Mouse (Mus musculus): ENCODE measurements around the gene Lrp2. TPM values are rescaled to one million over a fixed set of nuclear protein-coding genes. Genes with fewer than 3 reads are reported as not detected.

The Lrp2 gene
- total and polyA plus RNA-seq, 3 experiments, result 0.31 to 1.2 (median 0.84) TPM

DNA sequence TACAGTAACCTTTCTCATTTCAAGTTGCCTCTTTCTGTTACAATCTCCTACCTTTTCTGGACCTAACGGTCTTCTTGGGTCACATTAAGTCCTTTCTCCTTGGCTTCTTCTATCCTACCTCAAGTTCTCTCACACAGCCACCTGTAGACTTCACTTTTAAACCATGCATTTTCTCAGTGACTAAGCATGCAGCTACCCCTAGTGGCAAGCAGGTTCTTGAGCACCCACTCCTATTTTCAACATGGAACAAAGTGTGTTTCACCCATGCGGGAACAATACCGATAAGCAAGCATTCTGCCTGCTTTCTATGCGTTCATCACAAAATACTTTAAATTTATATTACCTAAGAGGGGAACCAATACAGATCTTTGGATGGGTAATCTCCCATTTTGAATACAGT, 92.7 kb downstream of the Lrp2 start:
- H3K9ac ChIP-seq (ENCODE audit: low read depth, low read length), result no peak overlapping the region
- H3K36me3 ChIP-seq (ENCODE audit: control insufficient read depth, insufficient read depth, low read length), result no peaks in the 10 kb centered on the region
- no peaks in the 10 kb centered on the region for H3K4me1 ChIP-seq (ENCODE audit: control insufficient read depth, insufficient read depth, low read length)
- peak; percentile 14; the same call in 1 of the 2 replicates for TF ChIP-seq CTCF (IDR thresholded peaks at IDR 0.05)
- no peak for TF ChIP-seq POLR2A (IDR thresholded peaks at IDR 0.05; ENCODE audit: insufficient read depth, low read depth, low read length)
- no peak for TF ChIP-seq EP300 (IDR thresholded peaks at IDR 0.05; ENCODE audit: insufficient read depth, low read depth, low read length)
- H3K27ac ChIP-seq, result no peak overlapping the region
- DNase-seq, result no peak
- WGBS, result 79% methylated on average over 4 of the region's 4 CpGs
- no peaks in the 10 kb centered on the region for H3K27me3 ChIP-seq (ENCODE audit: control insufficient read depth, insufficient read depth, low read length)
- no peak overlapping the region for H3K4me3 ChIP-seq
- intact Hi-C loops (cut with DNase I), result no loop called here
- no peaks in the 10 kb centered on the region for H3K79me2 ChIP-seq (replicated peaks; ENCODE audit: control insufficient read depth, insufficient read depth, low read length)

GRCm38 (mm10) chr2:69480965-69481364, 104.9 kb downstream of the Lrp2 start:
- H3K36me3 ChIP-seq (ENCODE audit: control insufficient read depth, insufficient read depth, low read length), result no peaks in the 10 kb centered on the region
- TF ChIP-seq CTCF (IDR thresholded peaks at IDR 0.05) (no peak), POLR2A (IDR thresholded peaks at IDR 0.05; ENCODE audit: insufficient read depth, low read depth, low read length) (no peak), EP300 (IDR thresholded peaks at IDR 0.05; ENCODE audit: insufficient read depth, low read depth, low read length) (no peak)
- H3K79me2 ChIP-seq (replicated peaks; ENCODE audit: control insufficient read depth, insufficient read depth, low read length), result no peaks in the 10 kb centered on the region
- intact Hi-C loops (cut with DNase I), result no loop called here
- no peak for DNase-seq
- H3K4me3 ChIP-seq, result no peak overlapping the region
- H3K4me1 ChIP-seq (ENCODE audit: control insufficient read depth, insufficient read depth, low read length), result no peaks in the 10 kb centered on the region
- WGBS, result 86% methylated on average over 7 of the region's 7 CpGs
- no peak overlapping the region for H3K9ac ChIP-seq (ENCODE audit: low read depth, low read length)
- no peaks in the 10 kb centered on the region for H3K27me3 ChIP-seq (ENCODE audit: control insufficient read depth, insufficient read depth, low read length)
- no peak overlapping the region for H3K27ac ChIP-seq

DNA sequence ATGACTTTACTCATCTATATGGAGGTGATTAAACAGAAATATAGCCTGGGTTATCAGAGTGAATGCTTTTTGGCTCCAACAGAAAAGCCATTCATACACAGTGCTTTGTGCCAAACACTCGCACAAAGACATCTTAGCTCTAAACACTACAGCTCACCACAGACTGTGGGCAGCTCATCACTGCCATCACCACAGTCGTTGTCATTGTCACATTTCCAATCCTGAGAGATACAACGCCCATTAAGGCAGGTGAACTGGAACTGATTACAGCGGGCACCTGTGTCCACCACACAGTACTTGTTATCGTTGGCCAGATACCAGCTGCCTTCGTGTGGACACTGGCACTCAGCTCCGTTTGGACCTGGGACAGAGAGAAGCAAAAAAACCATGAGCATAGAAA, 106.0 kb downstream of the Lrp2 start:
- no peak overlapping the region for H3K9ac ChIP-seq (ENCODE audit: low read depth, low read length)
- TF ChIP-seq POLR2A (IDR thresholded peaks at IDR 0.05; ENCODE audit: insufficient read depth, low read depth, low read length), result no peak
- no peak for TF ChIP-seq EP300 (IDR thresholded peaks at IDR 0.05; ENCODE audit: insufficient read depth, low read depth, low read length)
- no peak for TF ChIP-seq CTCF (IDR thresholded peaks at IDR 0.05)
- no peaks in the 10 kb centered on the region for H3K27me3 ChIP-seq (ENCODE audit: control insufficient read depth, insufficient read depth, low read length)
- no peak overlapping the region for H3K27ac ChIP-seq
- no peaks in the 10 kb centered on the region for H3K36me3 ChIP-seq (ENCODE audit: control insufficient read depth, insufficient read depth, low read length)
- no peak overlapping the region for H3K4me3 ChIP-seq
- no peak for DNase-seq
- intact Hi-C loops (cut with DNase I), result no loop called here
- WGBS, result 77% methylated on average over 7 of the region's 7 CpGs
- H3K79me2 ChIP-seq (replicated peaks; ENCODE audit: control insufficient read depth, insufficient read depth, low read length), result no peaks in the 10 kb centered on the region
- H3K4me1 ChIP-seq (ENCODE audit: control insufficient read depth, insufficient read depth, low read length), result no peaks in the 10 kb centered on the region

DNA sequence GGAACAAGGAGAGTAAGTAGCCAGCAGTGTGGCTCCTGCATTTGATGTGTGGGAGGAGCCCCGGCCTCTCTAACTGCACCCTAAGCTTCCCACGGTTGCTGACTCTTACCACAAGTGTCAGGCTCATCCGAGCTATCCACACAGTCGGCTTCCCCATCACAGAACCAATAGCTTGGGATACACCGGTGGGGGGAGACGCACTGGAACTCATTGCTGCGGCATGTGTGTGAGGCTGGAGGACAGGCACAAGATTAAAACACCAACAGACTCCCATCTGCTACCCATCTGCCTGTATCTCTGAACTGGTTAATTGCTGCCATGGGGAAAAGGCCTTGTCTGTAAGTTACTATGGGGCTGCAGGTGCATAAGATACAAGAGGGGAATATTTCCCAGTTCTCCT, 109.0 kb downstream of the Lrp2 start:
- no peak for DNase-seq
- no peaks in the 10 kb centered on the region for H3K79me2 ChIP-seq (replicated peaks; ENCODE audit: control insufficient read depth, insufficient read depth, low read length)
- TF ChIP-seq EP300 (IDR thresholded peaks at IDR 0.05; ENCODE audit: insufficient read depth, low read depth, low read length) (no peak), CTCF (IDR thresholded peaks at IDR 0.05) (no peak), POLR2A (IDR thresholded peaks at IDR 0.05; ENCODE audit: insufficient read depth, low read depth, low read length) (no peak)
- 72% methylated on average over 7 of the region's 7 CpGs for WGBS
- H3K4me1 ChIP-seq (ENCODE audit: control insufficient read depth, insufficient read depth, low read length), result no peaks in the 10 kb centered on the region
- H3K27ac ChIP-seq, result no peak overlapping the region
- H3K4me3 ChIP-seq, result no peak overlapping the region
- no peaks in the 10 kb centered on the region for H3K36me3 ChIP-seq (ENCODE audit: control insufficient read depth, insufficient read depth, low read length)
- H3K27me3 ChIP-seq (ENCODE audit: control insufficient read depth, insufficient read depth, low read length), result no peaks in the 10 kb centered on the region
- H3K9ac ChIP-seq (ENCODE audit: low read depth, low read length), result no peak overlapping the region
- intact Hi-C loops (cut with DNase I), result no loop called here

DNA sequence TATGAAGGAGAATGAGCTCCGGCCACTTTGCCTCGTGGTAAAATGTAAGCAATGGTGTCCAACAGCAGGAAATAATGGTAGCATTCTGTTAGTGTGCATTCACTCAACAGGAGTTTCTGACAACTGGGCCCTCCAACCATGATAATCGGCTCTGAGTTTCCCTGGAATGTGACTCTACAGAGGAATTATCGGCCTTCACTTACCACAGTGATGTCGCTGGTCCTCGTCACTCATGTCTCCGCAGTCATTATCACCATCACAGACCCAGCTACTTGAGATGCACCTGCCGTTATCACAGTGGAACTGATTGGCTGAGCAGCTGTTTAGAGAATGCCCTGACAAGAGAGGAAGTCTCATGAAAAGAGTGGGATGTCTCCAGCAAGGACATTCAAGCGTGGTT, 110.7 kb downstream of the Lrp2 start:
- H3K27ac ChIP-seq, result no peak overlapping the region
- WGBS, result 39% methylated on average over 9 of the region's 9 CpGs
- no peaks in the 10 kb centered on the region for H3K36me3 ChIP-seq (ENCODE audit: control insufficient read depth, insufficient read depth, low read length)
- no peak for TF ChIP-seq POLR2A (IDR thresholded peaks at IDR 0.05; ENCODE audit: insufficient read depth, low read depth, low read length)
- TF ChIP-seq CTCF (IDR thresholded peaks at IDR 0.05), result no peak
- TF ChIP-seq EP300 (IDR thresholded peaks at IDR 0.05; ENCODE audit: insufficient read depth, low read depth, low read length), result no peak
- H3K79me2 ChIP-seq (replicated peaks; ENCODE audit: control insufficient read depth, insufficient read depth, low read length), result no peaks in the 10 kb centered on the region
- H3K4me1 ChIP-seq (ENCODE audit: control insufficient read depth, insufficient read depth, low read length), result no peaks in the 10 kb centered on the region
- H3K9ac ChIP-seq (ENCODE audit: low read depth, low read length), result no peak overlapping the region
- H3K27me3 ChIP-seq (ENCODE audit: control insufficient read depth, insufficient read depth, low read length), result no peaks in the 10 kb centered on the region
- intact Hi-C loops (cut with DNase I), result no loop called here
- H3K4me3 ChIP-seq, result no peak overlapping the region
- no peak for DNase-seq

DNA sequence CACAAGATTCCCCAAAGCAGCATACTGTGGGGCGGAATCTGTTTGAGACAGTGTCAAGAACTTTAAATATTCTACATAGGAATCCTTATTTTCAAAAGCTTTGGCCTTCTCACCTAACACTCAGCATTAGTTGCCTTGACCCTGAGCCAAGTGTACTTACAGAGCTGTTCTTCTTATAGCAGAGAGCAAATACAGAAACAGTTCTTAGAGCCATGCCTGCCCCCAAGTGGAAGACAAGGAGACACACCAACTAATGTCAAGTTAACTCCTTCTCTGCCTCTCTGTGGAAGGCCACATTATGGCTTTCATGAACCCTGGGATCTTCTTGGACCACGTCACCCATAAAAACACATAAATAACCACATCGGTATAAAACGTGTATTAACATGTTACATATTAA, 114.0 kb downstream of the Lrp2 start:
- H3K27me3 ChIP-seq (ENCODE audit: control insufficient read depth, insufficient read depth, low read length), result no peaks in the 10 kb centered on the region
- no peak overlapping the region for H3K9ac ChIP-seq (ENCODE audit: low read depth, low read length)
- no peak for DNase-seq
- TF ChIP-seq CTCF (IDR thresholded peaks at IDR 0.05) (no peak), POLR2A (IDR thresholded peaks at IDR 0.05; ENCODE audit: insufficient read depth, low read depth, low read length) (no peak), EP300 (IDR thresholded peaks at IDR 0.05; ENCODE audit: insufficient read depth, low read depth, low read length) (no peak)
- no peaks in the 10 kb centered on the region for H3K79me2 ChIP-seq (replicated peaks; ENCODE audit: control insufficient read depth, insufficient read depth, low read length)
- intact Hi-C loops (cut with DNase I), result no loop called here
- no peak overlapping the region for H3K27ac ChIP-seq
- H3K4me3 ChIP-seq, result no peak overlapping the region
- H3K4me1 ChIP-seq (ENCODE audit: control insufficient read depth, insufficient read depth, low read length), result no peaks in the 10 kb centered on the region
- H3K36me3 ChIP-seq (ENCODE audit: control insufficient read depth, insufficient read depth, low read length), result no peaks in the 10 kb centered on the region
- WGBS, result 83% methylated on average over 4 of the region's 4 CpGs

Data from heart, adult 2 months (tissue).